Mouse (Mus musculus) testis, adult 10 weeks (tissue): ENCODE data around the gene Map2k5. TPM values are rescaled to one million over a fixed set of nuclear protein-coding genes. Genes with fewer than 3 reads are reported as not detected.

Experiments used
- polyA plus RNA-seq: library from polyadenylated mRNA; stranded (reverse); fragments of 350-450 nt; fragmentation: Illumina TruSeq; extraction: RNeasy Lipid Tissue Mini Kit (QIAGEN cat#74804); gene quantifications from one replicate; pipeline ENCODE4 v1.2.3, GENCODE M21; 2014; ENCODE audit warnings: low read depth, low replicate concordance

The Map2k5 gene
- polyA plus RNA-seq: 23.9 TPM

DNA sequence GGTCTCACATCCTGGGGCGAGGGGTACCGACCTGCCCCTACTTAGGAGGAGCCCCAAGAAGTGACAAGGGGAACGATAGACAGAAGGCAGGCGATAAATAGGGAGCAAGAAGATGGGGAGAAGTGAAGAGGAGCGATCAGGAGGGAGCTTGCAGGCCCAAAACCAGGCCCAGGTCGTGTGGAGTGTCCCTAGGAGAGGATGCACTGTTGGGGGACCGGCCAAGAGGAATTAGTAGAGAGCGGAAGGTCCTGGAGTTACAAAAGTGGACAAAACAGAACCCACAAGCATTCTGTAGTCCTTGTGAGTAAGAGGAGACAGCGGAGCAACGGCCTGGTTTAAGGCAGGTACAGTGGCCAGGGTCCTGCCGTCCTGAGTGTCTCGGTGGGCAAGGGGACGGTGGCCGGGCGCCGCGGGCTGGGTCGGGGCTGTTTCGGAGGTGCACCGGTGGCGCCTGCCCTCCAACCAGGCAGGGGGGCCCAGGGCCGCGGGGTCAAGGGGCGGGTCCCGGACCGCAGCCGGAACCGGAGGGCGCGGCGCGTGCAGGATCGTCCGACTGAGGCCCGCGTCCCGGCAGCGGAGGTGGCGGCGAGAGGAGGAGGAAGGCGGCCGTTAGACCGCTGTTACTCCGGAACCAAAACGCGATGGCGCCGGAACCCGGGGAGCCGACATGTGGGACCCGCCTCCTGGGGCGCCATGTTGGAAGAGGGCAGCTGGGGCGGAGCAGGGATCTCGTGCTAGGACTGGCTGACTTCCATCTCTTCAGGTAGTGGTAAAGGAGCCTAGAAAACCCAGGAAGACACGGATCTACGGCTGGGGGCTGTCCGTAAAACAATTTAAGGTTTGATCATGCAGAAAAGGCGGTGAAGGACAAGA lies at the start of gene Map2k5:
TSS of gene Map2k5 (minus strand) at position 633 of the 873 bp plus-strand sequence.

DNA sequence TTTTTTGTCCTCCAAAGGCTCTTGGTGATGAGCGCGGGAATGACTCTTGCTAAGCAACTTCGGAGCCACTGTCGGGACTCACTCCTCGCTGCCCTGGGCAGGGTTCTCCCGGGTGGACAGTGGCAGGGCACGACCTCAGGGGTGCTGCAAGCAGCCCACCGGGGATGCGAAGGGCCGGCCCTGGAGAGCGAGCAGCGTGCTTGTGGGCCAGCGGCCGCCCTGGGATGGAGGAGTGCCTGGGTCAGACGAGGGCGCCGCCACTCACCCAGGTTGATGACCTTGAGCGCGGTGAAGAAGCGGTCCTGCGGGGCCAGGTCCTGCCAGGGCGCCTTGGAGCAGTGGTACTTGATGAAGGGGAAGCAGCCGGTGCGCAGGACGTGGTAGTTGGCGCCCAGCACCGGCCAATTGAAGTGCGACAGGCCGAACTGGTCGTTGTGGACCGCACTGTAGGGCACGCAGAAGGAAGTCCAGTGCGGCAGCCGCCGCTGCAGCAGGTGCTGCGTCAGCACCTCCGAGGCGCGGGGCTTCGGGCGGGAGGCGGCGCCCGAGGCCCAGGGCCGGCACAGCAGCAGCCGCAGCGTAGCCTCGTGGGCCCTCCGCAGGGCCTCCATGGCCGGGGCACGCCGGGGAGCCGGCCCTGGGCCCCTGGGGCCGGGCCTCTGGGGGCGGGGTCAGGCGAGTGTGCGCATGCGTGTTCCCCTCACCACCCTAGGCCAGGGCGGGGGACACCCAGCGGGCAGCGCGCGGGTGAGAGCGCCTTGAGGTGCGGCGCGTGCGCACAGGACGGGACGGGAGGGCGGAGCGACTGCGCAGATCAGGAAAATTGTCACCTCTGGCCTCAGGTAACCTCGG lies 21.1 kb upstream of the Map2k5 start, which contains the start of gene 2300009A05Rik:
TSS of gene 2300009A05Rik (minus strand) at position 636 of the 852 bp plus-strand sequence.

GRCm38 (mm10) chr9:63148410-63149371 lies 229.0 kb downstream of the Map2k5 start, which contains the start of gene Skor1:
TSS of gene Skor1 (minus strand) at chr9:63148961.

Other genes with a start within 250 kb of the Map2k5 start
- gene Skor1, start 228.9 kb downstream of the Map2k5 start, polyA plus RNA-seq: 0.60 TPM
- gene 2300009A05Rik, start 21.3 kb upstream of the Map2k5 start, polyA plus RNA-seq: 82.4 TPM
- 174 TPM for gene Iqch, start 224.6 kb upstream of the Map2k5 start, polyA plus RNA-seq
- 8.0 TPM for gene Aagab, start 224.8 kb upstream of the Map2k5 start, polyA plus RNA-seq